Mouse (Mus musculus): Measurements from ENCODE around the gene Amer3. TPM values are rescaled to one million over a fixed set of nuclear protein-coding genes. Genes with fewer than 3 reads are reported as not detected.

Amer3 gene
- polyA plus RNA-seq, 1 experiment from 2014 or later, result 0.04 TPM

DNA sequence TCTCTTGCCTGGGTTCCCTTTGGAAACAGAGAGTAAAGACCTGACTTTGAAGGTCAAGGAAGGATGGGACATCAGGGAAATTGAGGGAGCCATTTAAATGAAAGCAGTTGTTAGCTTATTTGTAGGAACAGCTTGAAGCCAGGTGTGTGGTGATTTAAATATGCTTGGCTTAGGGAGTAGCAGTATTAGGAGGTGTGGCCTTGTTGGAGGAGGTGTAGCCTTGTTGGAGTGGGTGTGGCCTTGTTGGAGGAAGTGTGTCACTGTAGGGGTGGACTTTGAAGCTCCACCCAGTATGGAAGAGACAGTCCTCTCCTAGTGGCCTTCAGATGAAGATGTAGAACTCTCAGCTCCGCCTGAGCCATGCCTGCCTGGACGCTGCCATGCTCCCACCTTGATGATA is 9.6 kb upstream of the Amer3 start:
- Histone ChIP-seq H3K4me2 (replicated peaks) (no peak overlapping the region), H3K9ac (no peak overlapping the region), H3K27ac (no peak overlapping the region), H3K4me1 (no peaks in the 10 kb centered on the region), H3K9me3 (no peaks in the 10 kb centered on the region), H3K4me3 (no peak overlapping the region), H3K36me3 (no peaks in the 10 kb centered on the region), H3K27me3 (no peaks in the 10 kb centered on the region)
- 96% methylated on average over 2 of the region's 2 CpGs for WGBS
- ATAC-seq (ENCODE audit: low FRiP score, low read depth), result no peak

DNA sequence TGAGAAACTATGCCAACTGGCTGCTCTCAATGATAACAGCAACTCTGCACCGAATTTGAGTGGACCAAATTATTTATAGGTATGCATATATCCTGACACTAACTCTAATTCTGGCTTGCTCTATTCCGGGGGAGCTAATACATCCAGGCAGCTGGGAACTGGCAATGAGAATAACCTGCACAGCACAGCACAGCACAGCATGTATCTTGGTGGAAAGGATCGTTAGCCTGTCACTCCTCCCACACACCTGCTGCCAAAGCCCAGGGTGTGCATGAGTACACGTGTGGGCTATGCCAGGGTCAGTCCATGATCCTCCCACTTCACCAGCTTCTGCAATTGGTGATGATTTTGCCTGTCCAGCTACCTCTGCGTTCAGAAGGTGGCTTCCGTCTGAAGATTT is 8.0 kb upstream of the Amer3 start:
- Histone ChIP-seq H3K9ac (no peak overlapping the region), H3K36me3 (no peaks in the 10 kb centered on the region), H3K9me3 (no peaks in the 10 kb centered on the region), H3K27ac (no peak overlapping the region), H3K27me3 (peaks cover 4% of the 10 kb centered on the region; the same call in 1 of the 2 replicates), H3K4me2 (replicated peaks) (no peak overlapping the region), H3K4me1 (no peaks in the 10 kb centered on the region), H3K4me3 (no peak overlapping the region)
- ATAC-seq (ENCODE audit: low FRiP score, low read depth), result no peak
- WGBS, result 71% methylated on average over 6 of the region's 6 CpGs

DNA sequence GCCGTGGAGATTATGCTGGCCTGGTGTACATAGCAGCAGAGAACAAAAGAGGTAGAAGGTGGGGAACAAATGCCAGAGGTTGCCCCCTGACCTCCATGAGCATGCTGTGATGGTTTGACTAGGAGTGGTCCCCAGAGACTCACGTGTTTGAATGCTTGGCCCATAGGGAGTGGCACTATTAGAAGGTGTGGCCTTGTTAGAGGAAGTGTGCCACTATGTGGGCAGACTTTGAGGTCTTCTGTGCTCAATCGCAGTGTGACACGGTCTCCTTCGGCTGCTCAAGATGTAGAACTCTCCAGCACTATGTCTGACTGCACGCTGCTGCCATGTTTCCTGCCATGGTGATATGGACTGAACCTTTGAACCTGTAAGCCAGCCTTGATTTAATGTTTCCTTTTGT is 6.2 kb upstream of the Amer3 start:
- no peak overlapping the region for H3K27ac ChIP-seq
- H3K4me1 ChIP-seq, result no peaks in the 10 kb centered on the region
- no peak overlapping the region for H3K4me2 ChIP-seq (replicated peaks)
- H3K9me3 ChIP-seq, result no peaks in the 10 kb centered on the region
- H3K36me3 ChIP-seq, result no peaks in the 10 kb centered on the region
- 82% methylated on average over 6 of the region's 6 CpGs for WGBS
- H3K9ac ChIP-seq, result no peak overlapping the region
- no peak for ATAC-seq (ENCODE audit: low FRiP score, low read depth)
- peaks cover 16% of the 10 kb centered on the region for H3K27me3 ChIP-seq
- no peak overlapping the region for H3K4me3 ChIP-seq

DNA sequence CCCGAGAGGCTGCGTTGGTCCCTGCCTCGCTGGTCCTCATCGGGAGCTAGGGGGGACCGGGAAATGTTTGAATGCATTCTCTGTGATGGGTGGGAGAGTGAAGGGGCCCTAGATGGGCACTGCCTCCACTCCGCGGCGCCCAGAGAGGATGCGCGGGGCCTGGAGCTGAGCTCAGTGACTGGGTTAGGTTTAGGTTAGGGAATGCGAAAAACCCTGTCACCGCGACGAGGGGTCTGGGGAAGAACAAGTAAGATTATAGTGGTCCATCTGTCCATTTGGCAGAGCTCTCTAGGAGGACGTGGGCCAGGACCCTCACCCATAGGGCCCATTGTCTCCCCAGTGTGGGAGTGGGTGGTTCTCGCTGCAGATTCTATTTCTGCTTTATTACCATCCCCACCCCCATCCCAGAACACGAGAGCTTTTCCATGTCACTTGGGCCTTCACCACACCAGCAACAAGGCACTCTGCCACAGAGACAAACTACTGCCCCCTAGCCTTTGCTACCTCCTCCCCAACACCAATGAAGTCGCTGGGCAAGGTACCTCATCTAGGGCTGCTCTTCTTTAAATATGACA is 412 bp downstream of the Amer3 start:
- peak overlapping the region; percentile 43 for H3K4me3 ChIP-seq
- no peaks in the 10 kb centered on the region for H3K9me3 ChIP-seq
- peak; percentile 29 for ATAC-seq (ENCODE audit: low FRiP score, low read depth)
- peak overlapping the region; percentile 71 for H3K4me2 ChIP-seq (replicated peaks)
- H3K4me1 ChIP-seq, result peaks cover 11% of the 10 kb centered on the region
- WGBS, result 1% methylated on average over 18 of the region's 18 CpGs
- peaks cover 47% of the 10 kb centered on the region for H3K27me3 ChIP-seq
- H3K27ac ChIP-seq, result no peak overlapping the region
- H3K9ac ChIP-seq, result no peak overlapping the region
- no peaks in the 10 kb centered on the region for H3K36me3 ChIP-seq

DNA sequence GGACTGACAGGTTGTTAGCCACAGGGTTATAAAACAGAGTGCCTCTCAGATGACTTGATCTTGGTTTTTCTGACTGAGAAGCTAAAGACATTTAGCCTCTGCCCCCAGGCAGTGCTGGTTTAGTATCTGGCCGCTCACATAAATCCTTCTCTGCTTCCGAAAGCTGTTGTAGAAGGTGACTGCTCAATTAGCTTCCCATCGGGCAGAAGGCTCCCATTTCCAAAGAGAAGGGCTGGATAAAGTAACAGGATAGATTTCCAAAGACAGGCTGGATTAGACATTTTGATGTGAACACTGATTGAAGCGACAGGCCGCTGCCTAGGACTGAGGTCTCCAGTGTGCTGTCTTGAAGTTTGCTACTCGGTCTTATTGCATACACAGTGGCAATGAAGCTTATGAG is 2.8 kb downstream of the Amer3 start:
- no peak for ATAC-seq (ENCODE audit: low FRiP score, low read depth)

DNA sequence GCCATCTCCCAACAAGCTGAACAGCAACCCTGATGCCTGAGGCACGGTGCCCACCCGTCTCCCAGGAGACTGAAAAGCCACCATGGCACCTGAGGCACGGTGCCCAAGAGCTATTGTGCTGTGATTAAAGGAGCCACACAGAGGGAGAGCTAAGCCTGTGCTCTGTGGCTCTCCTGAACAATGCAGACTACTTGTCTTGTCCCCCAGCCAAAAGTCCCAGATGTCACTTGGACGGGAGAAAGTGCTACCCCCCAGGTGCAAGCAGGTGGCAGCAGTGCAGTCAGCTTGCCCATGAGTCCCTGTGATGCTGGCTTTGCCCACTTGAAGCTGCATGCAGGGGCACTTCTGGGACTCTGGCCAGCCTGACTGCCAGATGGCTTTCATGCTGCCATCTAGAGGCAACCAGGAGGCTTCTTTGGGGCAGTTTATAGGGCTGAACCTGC is 4.4 kb downstream of the Amer3 start:
- Histone ChIP-seq H3K27ac (no peak overlapping the region), H3K4me3 (no peak overlapping the region), H3K4me2 (replicated peaks) (no peak overlapping the region), H3K9me3 (no peaks in the 10 kb centered on the region), H3K4me1 (peaks cover 9% of the 10 kb centered on the region), H3K36me3 (no peaks in the 10 kb centered on the region), H3K27me3 (peaks cover 25% of the 10 kb centered on the region), H3K9ac (no peak overlapping the region)
- ATAC-seq (ENCODE audit: low FRiP score, low read depth), result no peak
- WGBS, result 33% methylated on average over 4 of the region's 4 CpGs

More for the DNA sequence above, 2.8 kb downstream of the Amer3 start:
- 53% methylated on average over 6 of the region's 6 CpGs for WGBS
- Histone ChIP-seq H3K4me1 (peaks cover 11% of the 10 kb centered on the region), H3K27me3 (peaks cover 39% of the 10 kb centered on the region), H3K27ac (no peak overlapping the region), H3K9me3 (no peaks in the 10 kb centered on the region), H3K4me3 (no peak overlapping the region), H3K4me2 (replicated peaks) (no peak overlapping the region), H3K36me3 (no peaks in the 10 kb centered on the region), H3K9ac (no peak overlapping the region)

DNA sequence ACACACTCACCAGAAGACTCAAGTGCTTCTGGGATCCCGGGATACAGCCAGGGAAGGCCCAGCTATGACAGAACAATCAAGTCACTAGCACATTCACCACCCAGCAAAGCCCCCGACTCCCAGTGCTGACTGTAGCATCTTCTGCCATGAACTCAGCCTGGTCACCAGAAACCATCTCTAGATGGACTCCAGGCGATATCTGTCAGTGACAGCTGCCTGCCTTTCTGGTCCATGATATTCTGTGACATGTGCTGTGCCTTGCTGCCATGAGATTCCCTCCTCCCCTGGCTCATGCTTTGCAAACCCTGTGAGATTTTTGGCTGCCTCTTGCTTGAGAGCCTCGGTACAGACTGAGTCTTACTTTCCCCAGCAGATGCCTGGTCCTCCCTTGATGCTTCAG is 5.3 kb downstream of the Amer3 start:
- Histone ChIP-seq H3K36me3 (no peaks in the 10 kb centered on the region), H3K9me3 (no peaks in the 10 kb centered on the region), H3K4me1 (peaks cover 3% of the 10 kb centered on the region; the same call in 1 of the 2 replicates), H3K27me3 (peaks cover 17% of the 10 kb centered on the region), H3K9ac (no peak overlapping the region), H3K4me2 (replicated peaks) (no peak overlapping the region), H3K27ac (no peak overlapping the region), H3K4me3 (no peak overlapping the region)
- no peak for ATAC-seq (ENCODE audit: low FRiP score, low read depth)
- 78% methylated on average over 4 of the region's 4 CpGs for WGBS

DNA sequence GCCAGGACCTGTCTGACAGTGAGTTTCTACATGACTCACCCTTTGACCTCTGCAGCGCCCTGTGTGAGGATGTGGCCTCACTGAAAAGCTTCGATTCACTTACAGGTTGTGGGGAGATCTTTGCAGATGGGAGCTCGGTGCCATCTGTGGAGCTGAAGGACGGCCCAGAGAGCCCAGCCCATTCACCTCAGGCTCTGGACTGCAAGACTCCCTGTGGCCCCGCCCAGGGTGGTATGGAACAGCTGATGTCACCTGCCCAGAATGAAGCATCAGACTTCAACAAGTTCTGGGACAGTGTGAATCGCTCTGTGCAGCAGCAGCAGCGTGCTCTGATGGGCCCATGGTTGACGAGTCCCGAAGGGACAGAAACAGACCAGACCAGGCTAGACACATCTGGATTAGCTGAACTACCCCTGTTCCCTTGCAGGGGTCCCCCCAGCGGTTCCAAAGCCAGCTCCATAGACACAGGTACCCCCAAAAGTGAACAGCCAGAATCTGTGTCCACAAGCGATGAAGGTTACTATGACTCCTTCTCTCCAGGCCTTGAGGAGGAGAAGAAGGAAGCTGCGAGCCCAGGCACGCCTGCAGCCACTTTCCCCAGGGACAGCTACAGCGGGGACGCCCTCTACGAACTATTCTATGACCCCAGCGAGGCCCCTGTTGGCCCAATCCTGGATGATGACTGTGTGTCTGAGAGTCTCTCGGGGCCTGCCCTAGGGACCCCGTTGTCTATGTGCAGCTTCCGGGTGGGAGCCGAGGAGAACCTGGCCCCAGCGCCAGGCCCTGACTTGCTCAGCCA is 8.0 kb downstream of the Amer3 start:
- Histone ChIP-seq H3K4me3 (no peak overlapping the region), H3K9me3 (no peaks in the 10 kb centered on the region), H3K27me3 (no peaks in the 10 kb centered on the region), H3K27ac (no peak overlapping the region), H3K4me2 (replicated peaks) (no peak overlapping the region), H3K4me1 (no peaks in the 10 kb centered on the region), H3K9ac (no peak overlapping the region), H3K36me3 (no peaks in the 10 kb centered on the region)
- WGBS, result 81% methylated on average over 22 of the region's 22 CpGs
- ATAC-seq (ENCODE audit: low FRiP score, low read depth), result no peak; the same call in 1 of the 2 replicates

DNA sequence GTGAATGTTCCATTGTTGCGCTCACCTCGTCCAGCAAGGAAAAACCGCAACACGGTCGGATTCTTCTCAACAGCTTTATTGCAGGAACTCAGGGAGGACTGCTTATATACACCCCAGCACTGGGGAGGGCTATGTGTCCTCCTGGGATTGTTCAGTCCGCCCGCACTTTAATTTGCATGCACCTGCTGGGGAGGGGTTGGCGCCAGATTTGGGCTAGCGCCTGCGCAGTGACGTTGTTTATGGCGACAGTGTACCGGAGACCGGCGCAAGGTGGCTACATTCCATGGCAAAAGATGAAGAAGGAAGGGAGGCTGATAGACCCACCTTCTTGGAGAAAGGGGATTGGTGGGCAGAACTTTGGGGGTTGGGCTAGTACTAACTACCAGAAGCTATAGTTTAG is 20.5 kb downstream of the Amer3 start:
- Histone ChIP-seq H3K4me3 (no peak overlapping the region), H3K9ac (no peak overlapping the region), H3K4me2 (replicated peaks) (no peak overlapping the region), H3K4me1 (no peaks in the 10 kb centered on the region), H3K27me3 (no peaks in the 10 kb centered on the region), H3K27ac (no peak overlapping the region), H3K36me3 (no peaks in the 10 kb centered on the region), H3K9me3 (no peaks in the 10 kb centered on the region)
- no peak for ATAC-seq (ENCODE audit: low FRiP score, low read depth)
- 76% methylated on average over 15 of the region's 15 CpGs for WGBS

DNA sequence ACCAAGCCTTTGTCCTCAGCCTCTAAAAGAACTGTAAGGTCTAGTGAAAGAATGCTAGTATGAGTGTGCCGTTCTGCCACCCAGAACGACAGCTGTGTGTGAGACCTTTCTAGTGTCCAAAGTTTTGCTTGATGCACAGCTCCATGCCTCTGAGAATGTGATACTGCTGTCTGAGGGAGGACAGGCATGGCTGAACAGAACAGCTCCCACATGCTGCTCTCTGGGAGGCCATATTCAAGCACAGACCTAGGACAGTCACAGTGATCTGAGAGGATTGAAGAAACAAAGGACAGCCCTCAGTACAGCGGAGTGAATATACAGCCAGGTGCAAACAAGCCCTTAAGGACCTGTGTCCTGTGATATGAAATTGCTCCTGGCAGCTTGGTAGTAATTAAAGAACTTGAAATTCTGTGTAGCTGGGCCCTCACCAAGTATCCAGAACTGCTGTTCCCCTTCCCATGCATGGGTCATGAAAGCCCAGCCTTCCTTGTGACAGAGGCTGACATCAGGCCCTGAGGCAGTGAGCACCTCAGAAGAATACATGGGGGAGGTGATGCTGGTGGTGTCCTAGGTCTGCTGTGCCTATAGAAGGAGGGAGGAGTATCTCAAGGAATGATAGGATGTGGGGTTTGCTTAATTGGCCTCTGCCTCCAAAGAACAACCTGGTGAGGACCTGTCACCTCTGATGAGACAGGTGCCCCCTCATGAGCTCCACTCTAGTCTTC is 22.0 kb downstream of the Amer3 start:
- Histone ChIP-seq H3K4me1 (no peaks in the 10 kb centered on the region), H3K9me3 (no peaks in the 10 kb centered on the region), H3K27me3 (no peaks in the 10 kb centered on the region), H3K4me3 (no peak overlapping the region), H3K27ac (no peak overlapping the region), H3K4me2 (replicated peaks) (no peak overlapping the region), H3K9ac (no peak overlapping the region), H3K36me3 (no peaks in the 10 kb centered on the region)
- WGBS, result 77% methylated on average over 3 of the region's 3 CpGs
- no peak for ATAC-seq (ENCODE audit: low FRiP score, low read depth)

DNA sequence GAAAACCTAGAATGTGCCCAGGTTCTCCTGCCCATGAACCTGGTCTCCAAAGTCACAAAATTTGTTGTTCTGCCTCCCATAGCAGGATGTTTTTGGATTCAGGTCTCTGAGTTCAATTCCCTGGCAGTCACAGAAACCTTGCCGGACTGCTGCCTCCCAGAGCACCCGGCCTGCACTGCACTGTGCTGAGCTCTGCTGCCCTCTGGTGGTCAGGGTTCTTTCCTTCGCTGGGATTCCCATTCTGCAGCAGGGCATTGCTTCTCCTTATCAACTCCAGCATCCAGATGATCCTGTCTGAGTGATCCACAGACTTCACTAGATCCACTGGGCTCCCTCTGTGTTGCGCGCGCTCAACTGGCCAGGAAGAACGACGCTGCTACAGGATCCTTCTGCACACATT is 22.9 kb downstream of the Amer3 start:
- no peaks in the 10 kb centered on the region for H3K27me3 ChIP-seq
- H3K4me3 ChIP-seq, result no peak overlapping the region
- H3K36me3 ChIP-seq, result no peaks in the 10 kb centered on the region
- H3K9me3 ChIP-seq, result no peaks in the 10 kb centered on the region
- ATAC-seq (ENCODE audit: low FRiP score, low read depth), result no peak
- no peak overlapping the region for H3K27ac ChIP-seq
- 13% methylated on average over 8 of the region's 8 CpGs for WGBS
- H3K4me1 ChIP-seq, result no peaks in the 10 kb centered on the region
- H3K9ac ChIP-seq, result no peak overlapping the region
- H3K4me2 ChIP-seq (replicated peaks), result no peak overlapping the region

DNA sequence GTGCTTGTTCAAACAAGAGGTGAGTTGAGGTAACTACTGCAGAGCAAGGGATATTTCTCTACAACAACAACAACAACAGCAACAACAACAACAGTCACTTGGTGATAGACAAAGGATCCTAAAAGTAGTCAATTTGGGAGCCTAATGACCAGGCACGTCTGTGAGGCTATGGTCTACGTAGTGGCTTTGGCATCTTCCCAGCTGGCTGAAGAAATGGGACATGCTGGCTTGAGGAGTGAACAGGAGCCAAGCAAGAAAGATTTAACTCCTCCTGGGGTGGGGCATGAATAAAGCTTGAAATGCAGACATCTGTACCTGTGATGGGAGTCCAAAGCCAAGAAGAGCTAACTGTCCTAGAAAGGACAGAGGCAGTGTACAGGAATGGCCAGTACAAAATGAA is 34.3 kb downstream of the Amer3 start:
- ATAC-seq (ENCODE audit: low FRiP score, low read depth), result no peak
- Histone ChIP-seq H3K4me1 (no peaks in the 10 kb centered on the region), H3K36me3 (no peaks in the 10 kb centered on the region), H3K27ac (no peak overlapping the region), H3K4me3 (no peak overlapping the region), H3K4me2 (replicated peaks) (no peak overlapping the region), H3K9ac (no peak overlapping the region), H3K9me3 (no peaks in the 10 kb centered on the region), H3K27me3 (no peaks in the 10 kb centered on the region)
- WGBS, result 72% methylated on average over 2 of the region's 2 CpGs
